Mouse (Mus musculus) ovary, postnatal 10 days (tissue): ENCODE measurements around the gene Sema4c.
"Not testable (repeated sequence)": the region's sequence is repeated elsewhere in the genome, so short reads cannot be mapped to it uniquely, and the experiment has no call there.

ENCODE experiments used
- DNase-seq: peaks from one replicate; pipeline ENCODE4 v3.0.0; 2022; ENCODE audit warnings: low spot score

The Sema4c gene

GRCm38 (mm10) chr1:36556553-36557456 is 1.3 kb downstream of the Sema4c start:
- peak; percentile 91 for DNase-seq

GRCm38 (mm10) chr1:36555798-36556395 is 2.3 kb downstream of the Sema4c start:
- DNase-seq, result no peak

DNA sequence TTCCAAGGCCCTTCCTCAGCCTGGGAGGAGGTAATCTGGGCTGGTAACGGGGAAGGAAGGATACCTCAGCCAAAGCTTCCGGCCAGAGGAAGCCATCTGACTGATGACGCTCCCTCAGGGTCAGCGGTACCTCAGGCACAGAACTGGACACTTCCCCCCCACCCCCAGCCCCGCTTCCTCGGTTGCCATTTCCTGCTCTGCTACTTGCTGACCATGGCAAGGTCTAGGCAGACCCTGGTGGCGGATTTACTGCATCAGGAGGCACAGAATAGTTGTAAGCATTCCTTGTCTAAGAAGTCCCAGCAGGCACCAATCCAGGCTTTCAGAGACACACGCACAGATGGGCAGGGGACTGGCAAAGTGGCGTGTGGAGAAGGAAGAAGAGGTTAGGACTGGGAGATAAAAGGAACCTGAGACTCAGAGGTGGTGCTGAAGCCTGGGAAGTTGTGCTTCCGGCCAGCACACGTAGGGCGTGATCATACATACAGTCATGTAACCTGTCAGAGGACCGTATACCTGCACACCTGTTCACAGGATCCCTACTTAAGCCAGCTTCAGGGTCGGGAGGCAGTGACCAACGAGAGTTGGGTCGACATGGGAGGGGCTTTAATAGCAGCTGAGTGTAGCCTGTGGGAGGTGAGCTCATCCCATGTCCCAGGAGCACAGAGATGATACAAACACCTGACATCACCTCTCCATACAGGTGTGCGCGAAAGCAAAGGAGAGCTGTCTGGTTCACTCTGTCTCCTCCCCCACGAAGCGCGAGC is 3.3 kb downstream of the Sema4c start:
- no peak for DNase-seq

DNA sequence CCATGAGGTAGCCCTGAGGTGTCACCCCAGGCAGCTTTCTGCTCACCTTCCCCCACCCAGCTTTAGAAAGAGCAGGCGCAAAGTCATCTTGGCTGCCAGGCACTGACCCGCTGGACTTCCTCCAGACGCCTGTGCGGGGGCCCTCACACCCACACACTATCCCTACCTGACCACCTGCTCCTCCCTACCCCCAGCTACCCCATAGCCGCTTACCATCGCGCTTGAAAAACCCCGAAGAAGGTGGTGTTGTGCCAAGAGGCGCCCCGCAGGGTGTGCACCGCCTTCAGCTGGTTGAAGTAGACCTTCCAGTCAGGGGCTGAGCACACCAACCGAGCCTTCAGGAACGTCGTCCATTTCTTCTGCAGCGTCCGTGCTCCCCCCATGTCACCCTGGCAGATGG is 5.6 kb downstream of the Sema4c start:
- DNase-seq, result no peak

GRCm38 (mm10) chr1:36551904-36552303 is 6.2 kb downstream of the Sema4c start:
- no peak for DNase-seq

GRCm38 (mm10) chr1:36550075-36550863 is 7.9 kb downstream of the Sema4c start:
- no peak for DNase-seq

GRCm38 (mm10) chr1:36549491-36549890 is 8.7 kb downstream of the Sema4c start:
- no peak for DNase-seq

- no peak for DNase-seq
Observed at GRCm38 (mm10) chr1:36548771-36549170, 9.4 kb downstream of the Sema4c start.

GRCm38 (mm10) chr1:36547981-36548598 is 10.1 kb downstream of the Sema4c start:
- DNase-seq, result no peak

DNA sequence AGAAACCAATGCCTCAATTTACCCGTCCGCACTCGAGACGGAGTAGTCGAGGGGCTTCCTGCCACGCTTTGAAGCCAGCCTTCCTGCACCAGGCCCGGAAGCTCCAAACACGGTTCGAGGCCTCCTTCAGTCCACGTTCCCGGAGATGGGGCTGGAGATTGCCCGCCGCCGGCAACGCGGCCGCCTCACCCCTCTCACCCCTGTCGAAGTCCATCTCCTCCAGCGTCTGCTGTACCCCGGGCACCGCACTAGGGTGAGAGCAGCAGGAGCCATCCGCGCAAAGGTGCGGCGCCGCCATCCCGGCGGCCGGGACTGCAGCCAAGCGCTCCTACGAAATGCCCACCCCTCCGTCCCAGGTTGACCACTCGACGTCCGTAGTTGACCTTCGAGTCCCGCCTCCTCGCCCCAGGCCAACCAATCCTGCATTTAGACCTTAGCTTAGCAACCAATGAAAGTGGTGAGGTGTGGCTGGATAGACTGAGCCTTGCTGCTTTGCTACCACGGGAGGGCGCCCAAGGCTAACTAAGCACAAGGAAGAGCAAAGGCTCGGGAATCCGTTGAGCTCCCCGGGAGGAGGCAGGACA is 11.2 kb downstream of the Sema4c start, which contains the start of gene Ankrd39:
TSS of gene Ankrd39 (minus strand) at position 558 of the 584 bp plus-strand sequence.
- peak; percentile 91 for DNase-seq

DNA sequence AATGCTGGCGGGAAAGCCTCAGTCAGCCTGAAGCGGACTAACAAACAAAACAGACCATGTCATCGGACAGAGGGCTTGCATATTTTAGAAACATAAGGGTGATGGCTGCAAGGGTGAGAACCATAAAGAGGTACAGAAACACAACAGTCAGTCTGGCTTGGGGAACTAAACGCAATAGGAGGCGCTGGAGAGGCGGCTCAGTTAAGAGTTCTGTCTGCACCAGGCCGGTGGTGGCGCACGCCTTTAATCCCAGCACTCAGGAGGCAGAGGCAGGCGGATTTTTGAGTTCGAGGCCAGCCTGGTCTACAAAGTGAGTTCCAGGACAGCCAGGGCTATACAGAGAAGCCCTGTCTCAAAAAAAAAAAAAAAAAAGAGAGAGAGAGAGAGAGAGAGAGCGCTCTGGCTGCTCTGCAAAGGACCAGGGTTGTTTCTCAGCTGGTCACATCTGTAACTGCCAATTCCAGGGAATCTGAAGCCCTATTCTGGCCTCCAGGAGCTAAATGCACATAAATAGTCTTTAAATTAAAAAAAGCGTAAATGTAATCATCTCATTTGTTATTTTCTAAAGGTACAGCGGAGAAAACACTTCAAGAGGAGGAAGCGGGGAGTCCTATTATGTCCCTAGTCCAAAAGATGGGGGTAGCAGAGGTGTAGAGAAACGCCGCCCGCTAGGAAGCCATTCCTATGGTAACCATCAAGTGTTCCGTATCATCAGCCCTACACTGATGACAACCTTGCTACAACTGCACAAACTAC is 12.1 kb downstream of the Sema4c start:
- DNase-seq, result no peak

GRCm38 (mm10) chr1:36545382-36545781 is 12.8 kb downstream of the Sema4c start:
- DNase-seq, result no peak

GRCm38 (mm10) chr1:36542925-36543324 is 15.2 kb downstream of the Sema4c start:
- no peak for DNase-seq

- no peak for DNase-seq
Observed at GRCm38 (mm10) chr1:36541844-36542243, 16.3 kb downstream of the Sema4c start.

DNA sequence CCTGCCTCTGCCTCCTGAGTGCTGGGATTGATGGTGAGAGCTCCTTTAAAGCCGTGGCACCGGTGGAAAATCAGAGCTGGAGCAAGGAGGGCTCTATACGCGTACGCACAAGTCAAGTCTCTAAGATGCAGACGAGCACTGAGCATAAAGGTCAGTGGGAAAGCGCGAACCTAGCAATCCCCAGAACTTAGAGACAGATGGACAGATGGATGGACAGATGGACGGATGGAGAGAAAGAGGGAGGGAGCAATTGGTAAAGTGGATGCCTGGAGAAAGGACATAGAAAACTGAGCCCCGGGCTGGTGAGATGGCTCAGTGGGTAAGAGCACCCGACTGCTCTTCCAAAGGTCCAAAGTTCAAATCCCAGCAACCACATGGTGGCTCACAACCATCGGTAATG is 17.3 kb downstream of the Sema4c start:
- no peak for DNase-seq

DNA sequence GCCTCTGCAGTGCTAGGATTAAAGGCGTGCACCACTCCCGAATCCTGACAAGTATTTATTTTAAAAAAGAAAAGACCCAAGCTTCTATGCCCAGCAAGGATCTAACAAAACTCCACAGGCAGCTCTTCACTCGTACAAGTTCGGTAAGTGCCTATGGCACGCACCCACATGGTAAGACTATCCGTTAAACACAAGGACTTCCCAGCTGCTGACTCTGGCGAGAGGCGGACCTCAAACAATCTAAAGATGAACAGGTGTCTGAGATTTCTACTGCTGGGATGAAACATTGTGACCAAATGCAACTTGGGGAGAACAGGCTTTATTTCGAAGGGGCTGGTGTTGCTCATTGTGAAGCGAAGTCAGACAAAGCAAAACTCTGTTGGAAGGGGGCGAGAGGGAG is 18.0 kb downstream of the Sema4c start:
- no peak for DNase-seq

DNA sequence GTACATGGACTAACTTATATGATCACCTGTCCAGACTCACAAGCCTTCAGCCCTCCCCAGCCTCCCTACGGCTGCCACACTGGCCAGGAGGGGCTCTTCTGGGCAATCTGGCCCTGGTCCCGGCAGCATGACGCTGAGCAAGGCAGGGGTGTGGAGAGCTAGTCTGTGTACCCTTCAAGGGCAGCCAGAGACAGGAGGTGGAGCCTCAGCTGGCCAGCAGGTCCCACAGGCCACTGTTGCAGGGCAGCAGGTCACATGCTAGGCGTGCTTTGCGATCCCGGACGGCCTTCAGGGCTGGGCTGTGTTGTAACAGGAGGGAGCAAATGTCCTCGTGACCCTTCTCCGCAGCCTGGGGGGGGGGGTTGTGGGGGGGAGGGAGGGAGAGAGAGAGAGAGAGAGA is 19.0 kb downstream of the Sema4c start, which contains the start of gene Gm42417:
TSS of gene Gm42417 (minus strand) at position 244 of the 400 bp plus-strand sequence.
- no peak for DNase-seq

GRCm38 (mm10) chr1:36538727-36539126 is 19.4 kb downstream of the Sema4c start:
- no peak for DNase-seq

DNA sequence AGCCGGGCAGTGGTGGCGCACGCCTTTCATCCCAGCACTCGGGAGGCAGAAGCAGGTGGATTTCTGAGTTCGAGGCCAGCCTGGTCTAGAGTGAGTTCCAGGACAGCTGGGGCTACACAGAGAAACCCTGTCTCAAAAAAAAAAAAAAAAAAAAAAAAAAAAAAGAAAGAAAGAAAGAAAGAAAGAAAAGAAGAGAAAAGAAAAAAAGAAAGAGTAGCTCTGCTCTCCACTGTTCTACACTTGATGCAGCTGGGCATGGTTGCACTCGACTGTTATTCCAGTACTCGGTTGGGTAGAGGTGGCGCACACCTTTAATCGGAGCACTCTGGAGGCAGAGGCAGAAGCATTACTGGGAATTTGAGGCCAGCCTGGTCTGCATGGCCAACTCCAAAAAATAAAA is 21.4 kb downstream of the Sema4c start, which contains the start of gene Ankrd23:
TSS of gene Ankrd23 (minus strand) at position 101 of the 400 bp plus-strand sequence.
- not testable (repeated sequence) for DNase-seq

DNA sequence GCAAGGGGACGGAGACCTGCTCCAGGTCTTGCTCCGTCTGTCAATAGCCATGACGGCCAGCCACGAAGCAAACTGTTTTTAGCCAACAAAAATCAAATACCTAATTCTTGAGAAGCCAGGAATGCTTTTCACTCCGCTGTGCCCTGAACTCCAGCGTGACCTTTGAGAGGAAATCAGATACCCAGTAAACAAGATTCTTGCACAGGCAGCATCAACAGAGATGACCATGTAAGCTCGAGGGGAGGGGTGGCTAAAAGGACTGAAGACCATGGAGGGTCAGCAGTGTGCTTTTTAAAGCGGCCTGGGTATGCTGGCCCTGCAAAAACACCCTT is 21.8 kb downstream of the Sema4c start:
- no peak for DNase-seq
